Mouse (Mus musculus): ENCODE data around the gene Syne1.

Gene Syne1

GRCm38 (mm10) chr10:4976557-4976956 lies 574.7 kb downstream of the Syne1 start:
- DNase-seq (ENCODE audit: low read depth): no peak

GRCm38 (mm10) chr10:4974246-4974645 lies 577.0 kb downstream of the Syne1 start:
- DNase-seq (ENCODE audit: low read depth): no peak

GRCm38 (mm10) chr10:4972026-4972425 lies 579.3 kb downstream of the Syne1 start:
- DNase-seq (ENCODE audit: low read depth): no peak

- DNase-seq (ENCODE audit: low read depth): no peak
Measured at GRCm38 (mm10) chr10:4971586-4971985, 579.7 kb downstream of the Syne1 start.

- no peak for DNase-seq (ENCODE audit: low read depth)
Measured at GRCm38 (mm10) chr10:4971156-4971555, 580.1 kb downstream of the Syne1 start.

All from naive thymus-derived CD4-positive, alpha-beta T cell, adult 2 months (primary cell).